Mouse (Mus musculus) thymus, adult 2 months (tissue): ENCODE data around the gene Cp.

ENCODE experiments used
- CTCF ChIP-seq: fragments of 200-500 bp; IDR thresholded peaks from 2 replicates; pipeline ENCODE4 v1.5.1; 2012; ENCODE audit warnings: mild to moderate bottlenecking, control low read depth, low read length, moderate library complexity, borderline replicate concordance; ENCODE audit not compliant: control insufficient read depth, poor library complexity, insufficient read depth; ENCODE audit errors: extremely low read depth
- POLR2A ChIP-seq: fragments of 200-500 bp; IDR thresholded peaks from 2 replicates; pipeline ENCODE4 v1.6.1; 2012; ENCODE audit warnings: mild to moderate bottlenecking, low read length, control low read depth, moderate library complexity; ENCODE audit not compliant: control insufficient read depth, poor library complexity, insufficient read depth; ENCODE audit errors: extremely low read depth

DNA sequence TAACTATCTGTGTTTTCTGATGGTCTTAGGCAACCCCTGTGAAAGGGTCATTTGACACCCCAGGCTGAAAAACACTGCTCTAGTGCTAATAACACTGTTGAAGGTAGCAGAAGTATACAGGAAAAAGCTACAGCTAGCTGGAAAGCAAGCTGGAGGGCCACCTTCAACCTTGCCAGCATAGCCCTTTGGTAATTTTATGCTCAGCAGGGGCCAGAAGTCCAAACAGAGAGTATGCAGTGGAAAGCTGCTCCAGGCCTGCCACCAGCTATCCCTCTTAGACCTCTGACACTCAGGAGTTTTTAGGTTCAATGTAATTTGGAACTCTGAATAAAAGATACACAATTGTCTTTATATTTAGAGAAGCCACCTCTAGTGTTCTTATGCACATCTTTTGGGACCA is 26.0 kb downstream of the Cp start:
- no peak for TF ChIP-seq CTCF
- TF ChIP-seq POLR2A, result no peak
